Mouse (Mus musculus) heart, embryonic 13.5 days (tissue): Measurements from ENCODE around the gene Mtfr1l. TPM values are rescaled to one million over a fixed set of nuclear protein-coding genes. Genes with fewer than 3 reads are reported as not detected.
"Not testable (repeated sequence)": the region's sequence is repeated elsewhere in the genome, so short reads cannot be mapped to it uniquely, and the experiment has no call there.

Experiments
- ATAC-seq: fragments of 200-750 bp; cut with Nextera tagmentation; 2 replicates; pipeline ENCODE4 v1.8.0; 2017; ENCODE audit warnings: moderate TSS enrichment; ENCODE audit not compliant: insufficient number of reproducible peaks, low FRiP score, low TSS enrichment; ENCODE audit errors: extremely low read depth
- H3K27ac ChIP-seq: fragments of 300-500 bp; sonication (generic); replicated peaks from 2 replicates; pipeline ENCODE4 v1.5.1; 2015; ENCODE audit warnings: moderate library complexity, mild to moderate bottlenecking, inconsistent platforms
- H3K27me3 ChIP-seq: fragments of 300-500 bp; sonication (generic); replicated peaks from 2 replicates; pipeline ENCODE4 v1.6.1; 2015; ENCODE audit warnings: mild to moderate bottlenecking, inconsistent platforms
- H3K36me3 ChIP-seq: fragments of 300-500 bp; sonication (generic); 2 replicates; pipeline ENCODE4 v1.6.1; 2015; ENCODE audit warnings: mild to moderate bottlenecking, inconsistent platforms
- H3K4me1 ChIP-seq: fragments of 300-500 bp; sonication (generic); 2 replicates; pipeline ENCODE4 v1.6.1; 2015; ENCODE audit warnings: inconsistent platforms
- H3K4me2 ChIP-seq: fragments of 300-500 bp; sonication (generic); 2 replicates; pipeline ENCODE4 v1.6.1; 2015; ENCODE audit warnings: inconsistent platforms, mild to moderate bottlenecking, moderate library complexity
- H3K4me3 ChIP-seq: fragments of 300-500 bp; sonication (generic); 2 replicates; pipeline ENCODE4 v1.5.1; 2015; ENCODE audit warnings: moderate library complexity, mild to moderate bottlenecking, inconsistent platforms
- H3K9ac ChIP-seq: fragments of 300-500 bp; sonication (generic); 2 replicates; pipeline ENCODE4 v1.6.1; 2015; ENCODE audit warnings: inconsistent platforms, mild to moderate bottlenecking, moderate library complexity
- H3K9me3 ChIP-seq: fragments of 300-500 bp; sonication (generic); 2 replicates; pipeline ENCODE4 v1.6.1; 2016; ENCODE audit warnings: inconsistent platforms
- WGBS: fragments of 180-500 bp; shearing (Covaris S2); methylation state at CpG from one replicate; pipeline ENCODE4 v1.1.7; 2015; ENCODE audit warnings: mixed read lengths; 5-methylcytosine and 5-hydroxymethylcytosine counted together
- polyA plus RNA-seq: library from polyadenylated mRNA; unstranded; fragments of >200 nt; fragmentation: Nextera tagmentation; extraction: Ambion mirVana; gene quantifications from 2 replicates; pipeline ENCODE4 v1.2.1, GENCODE M21; 2015

Gene Mtfr1l
- polyA plus RNA-seq, 1 experiment from 2014 or later = 142 TPM

DNA sequence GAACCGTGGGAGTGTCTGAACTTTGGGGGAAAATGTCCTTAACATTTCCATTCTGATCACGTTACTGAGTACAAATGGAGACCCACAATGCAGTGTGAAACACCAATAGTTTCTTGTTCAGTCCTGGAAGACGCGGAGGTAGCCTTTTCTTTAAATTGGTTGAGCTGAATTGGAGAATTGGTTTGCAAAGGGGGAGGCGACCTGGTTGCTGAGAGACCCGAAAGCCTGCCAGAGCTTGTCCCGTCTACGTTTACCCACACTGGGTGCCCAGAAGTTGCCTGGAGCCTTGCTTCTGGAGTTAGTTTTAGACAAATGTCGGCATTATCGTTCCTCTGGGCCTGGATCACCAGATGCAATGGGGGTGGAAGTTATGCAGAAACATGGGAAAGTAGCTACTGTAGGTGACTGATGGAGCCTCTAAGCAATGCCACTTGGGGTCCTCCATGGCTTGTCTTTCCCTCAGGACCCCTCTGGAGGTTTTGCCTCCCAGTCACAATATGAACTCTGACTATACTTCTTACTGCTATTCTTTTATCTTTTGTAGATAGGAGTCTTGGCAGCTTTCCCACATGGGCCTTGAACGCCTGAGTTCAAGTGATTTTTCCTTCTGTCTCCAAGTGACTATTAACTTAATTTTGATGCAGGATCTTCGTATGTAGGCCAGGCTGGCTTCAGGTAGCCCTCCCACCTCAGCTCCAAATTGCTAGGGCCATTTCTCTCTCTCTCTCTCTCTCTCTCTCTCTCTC lies 37.0 kb downstream of the Mtfr1l start:
- Histone ChIP-seq H3K36me3 (no peaks in the 10 kb centered on the region), H3K27ac (peak overlapping the region; percentile 45; the same call in 1 of the 2 replicates), H3K4me2 (peak overlapping the region; percentile 97), H3K27me3 (no peaks in the 10 kb centered on the region), H3K4me3 (peak overlapping the region; percentile 68; the same call in 1 of the 2 replicates), H3K9ac (peak overlapping the region; percentile 84), H3K9me3 (no peaks in the 10 kb centered on the region), H3K4me1 (peaks cover 48% of the 10 kb centered on the region)
- no peak for ATAC-seq
- 57% methylated on average over 12 of the region's 12 CpGs for WGBS

DNA sequence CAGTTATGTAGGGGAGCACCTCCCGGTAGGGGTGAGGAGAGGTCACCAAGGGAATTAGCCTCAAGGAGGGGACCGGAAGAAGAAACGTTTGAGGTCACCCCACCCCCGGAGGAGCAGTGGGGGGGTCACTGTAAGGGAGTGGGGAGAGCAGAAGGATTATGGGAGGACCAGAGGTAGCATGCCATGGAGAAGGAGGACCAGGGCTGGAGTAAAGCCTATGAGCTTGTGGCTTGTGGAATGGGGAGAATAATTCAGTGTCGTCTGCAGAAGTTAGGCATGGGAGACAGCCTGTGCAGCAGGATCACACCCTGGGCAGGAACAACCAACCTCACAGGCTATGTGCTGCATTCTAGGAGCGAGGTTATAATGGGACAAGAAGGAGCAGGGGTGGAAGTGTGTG lies 38.0 kb downstream of the Mtfr1l start:
- ATAC-seq = no peak; the same call in 1 of the 2 replicates

DNA sequence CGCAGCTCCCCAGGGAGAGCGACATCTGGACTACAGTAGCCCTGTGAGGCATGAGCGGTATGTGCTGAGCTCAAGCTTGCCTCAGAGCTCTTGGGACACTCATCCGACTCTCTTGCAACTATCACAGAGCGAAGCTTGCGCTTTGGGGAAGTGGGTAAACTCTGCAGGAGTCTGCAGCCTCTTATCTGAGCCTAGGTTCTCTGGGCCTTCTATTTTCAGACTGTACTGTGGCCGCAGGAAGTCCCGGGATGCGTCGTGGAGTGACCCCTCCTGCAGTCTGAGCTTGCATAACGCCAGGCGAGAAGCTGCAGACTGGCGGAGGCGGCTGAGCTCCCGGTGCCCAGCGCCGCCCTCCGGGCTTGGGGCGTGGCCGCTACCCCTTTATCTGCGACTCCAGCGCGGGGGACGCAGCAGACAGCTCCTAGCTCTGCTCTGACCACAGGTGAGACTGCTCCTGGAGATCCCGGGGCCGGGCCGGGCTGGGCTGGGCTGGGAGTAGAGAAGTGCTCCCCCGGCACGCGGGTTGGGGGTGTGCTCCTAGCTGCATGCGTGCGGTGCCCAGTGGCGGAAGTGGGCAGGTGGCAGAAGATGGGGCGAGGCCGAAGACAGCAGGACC lies 38.5 kb downstream of the Mtfr1l start, which contains the start of gene Paqr7:
Gene Paqr7, plus strand, starts transcription at position 103 of the 616 bp plus-strand sequence.
- peak within 1 kb of the TSS; percentile 68 for H3K4me3 ChIP-seq
- no peaks in the 10 kb centered on the region for H3K27me3 ChIP-seq
- 2% methylated on average over 35 of the region's 35 CpGs for WGBS
- peak; percentile 56 for ATAC-seq
- H3K27ac ChIP-seq = peak within 1 kb of the TSS; percentile 93
- peaks cover 48% of the 10 kb centered on the region for H3K4me1 ChIP-seq
- H3K9me3 ChIP-seq = no peaks in the 10 kb centered on the region
- H3K4me2 ChIP-seq = peak within 1 kb of the TSS; percentile 97
- peak within 1 kb of the TSS; percentile 84 for H3K9ac ChIP-seq
- no peaks in the 10 kb centered on the region for H3K36me3 ChIP-seq

More for the DNA sequence above, 38.0 kb downstream of the Mtfr1l start:
- Histone ChIP-seq H3K9ac (peak overlapping the region; percentile 84), H3K36me3 (no peaks in the 10 kb centered on the region), H3K27ac (peak overlapping the region; percentile 93), H3K4me3 (peak overlapping the region; percentile 68), H3K4me2 (peak overlapping the region; percentile 97), H3K27me3 (no peaks in the 10 kb centered on the region), H3K4me1 (peaks cover 48% of the 10 kb centered on the region), H3K9me3 (no peaks in the 10 kb centered on the region)
- WGBS = 8% methylated on average over 6 of the region's 6 CpGs

DNA sequence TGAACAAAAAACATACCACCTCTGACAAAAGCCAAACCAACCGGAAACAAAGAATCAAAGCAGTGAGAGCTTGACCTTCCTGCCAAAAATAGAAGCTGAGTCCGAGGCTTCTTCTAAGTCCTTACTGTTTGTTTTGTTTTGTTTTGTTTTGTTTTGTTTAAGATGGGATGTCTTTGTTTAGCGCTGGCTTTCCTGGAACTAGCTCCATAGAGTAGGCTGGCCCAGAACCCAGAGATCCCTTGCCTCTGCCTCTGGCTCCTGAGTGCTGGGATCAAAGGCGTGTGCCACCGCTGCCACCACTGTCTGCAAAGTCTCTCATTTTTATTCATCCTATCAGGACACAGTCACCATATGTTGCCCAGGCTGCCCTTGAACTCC lies 39.7 kb downstream of the Mtfr1l start:
- Histone ChIP-seq H3K4me1 (peaks cover 48% of the 10 kb centered on the region), H3K36me3 (no peaks in the 10 kb centered on the region), H3K4me3 (no peak overlapping the region), H3K27me3 (no peaks in the 10 kb centered on the region), H3K9me3 (no peaks in the 10 kb centered on the region; the same call in 1 of the 2 replicates), H3K27ac (peak overlapping the region; percentile 93; the same call in 1 of the 2 replicates), H3K4me2 (peak overlapping the region; percentile 97; the same call in 1 of the 2 replicates), H3K9ac (peak overlapping the region; percentile 44; the same call in 1 of the 2 replicates)
- 61% methylated on average over 5 of the region's 5 CpGs for WGBS
- no peak for ATAC-seq

DNA sequence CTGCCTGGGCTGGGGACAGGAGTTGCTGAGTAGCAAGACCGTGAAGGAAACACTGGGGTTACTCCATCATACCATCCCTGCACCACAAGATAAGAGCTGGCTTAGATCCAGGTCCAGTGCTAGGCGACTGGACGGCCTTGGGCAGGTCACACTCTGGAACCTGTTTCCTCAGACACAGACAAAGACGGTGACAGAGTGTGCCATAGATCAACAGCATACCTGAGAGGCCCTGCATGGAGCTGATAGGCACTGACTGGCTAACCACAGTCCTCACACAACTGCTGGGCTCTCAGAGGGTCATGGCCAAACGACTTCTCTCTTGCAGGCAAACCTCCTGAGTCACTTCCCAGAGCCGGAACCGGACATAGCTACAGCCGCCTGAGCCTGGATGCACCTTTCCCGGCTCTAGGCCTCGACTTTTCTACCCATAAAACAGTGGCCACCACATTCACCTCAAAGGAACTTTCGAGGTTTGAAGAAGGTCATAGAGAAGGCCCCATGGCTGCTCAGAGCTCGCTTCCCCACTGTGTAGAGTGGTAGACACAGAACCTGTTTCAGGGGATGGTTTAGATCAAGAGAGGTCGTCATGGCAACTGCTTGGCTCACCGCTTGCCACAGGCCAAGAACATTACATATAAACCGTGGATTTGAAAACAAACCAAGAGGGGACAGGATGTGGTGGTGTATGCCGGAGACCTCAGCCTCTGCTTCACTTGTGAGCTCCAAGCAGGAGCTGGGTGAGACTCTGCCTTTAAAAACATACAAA lies 40.2 kb downstream of the Mtfr1l start:
- Histone ChIP-seq H3K4me1 (peaks cover 48% of the 10 kb centered on the region), H3K27me3 (no peaks in the 10 kb centered on the region), H3K4me3 (no peak overlapping the region), H3K4me2 (peak overlapping the region; percentile 8; the same call in 1 of the 2 replicates), H3K36me3 (no peaks in the 10 kb centered on the region), H3K9ac (peak overlapping the region; percentile 44; the same call in 1 of the 2 replicates), H3K27ac (peak overlapping the region; percentile 93), H3K9me3 (no peaks in the 10 kb centered on the region; the same call in 1 of the 2 replicates)
- ATAC-seq = no peak
- WGBS = 51% methylated on average over 16 of the region's 16 CpGs

DNA sequence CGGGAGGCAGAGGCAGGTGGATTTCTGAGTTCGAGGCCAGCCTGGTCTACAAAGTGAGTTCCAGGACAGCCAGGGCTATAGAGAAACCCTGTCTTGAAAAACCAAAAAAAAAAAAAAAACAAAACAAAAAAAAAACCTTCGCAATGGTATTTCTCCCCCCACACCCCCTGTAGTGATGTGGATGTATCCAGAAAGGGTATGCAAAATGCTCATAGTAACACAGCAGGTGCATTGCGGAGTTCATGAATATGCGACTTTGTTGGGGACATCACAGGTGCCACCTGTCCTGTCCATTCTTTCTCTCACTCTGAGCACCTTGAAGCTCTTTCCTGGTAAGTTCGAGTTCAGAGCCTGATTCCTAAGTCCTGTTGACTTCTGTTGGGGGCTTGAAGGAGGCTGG lies 41.0 kb downstream of the Mtfr1l start:
- not testable (repeated sequence) for H3K27me3 ChIP-seq, H3K9ac ChIP-seq, H3K36me3 ChIP-seq, H3K4me3 ChIP-seq, ATAC-seq, H3K4me2 ChIP-seq, H3K9me3 ChIP-seq, H3K27ac ChIP-seq
- peaks cover 48% of the 10 kb centered on the region for H3K4me1 ChIP-seq
- 84% methylated on average over 6 of the region's 6 CpGs for WGBS

DNA sequence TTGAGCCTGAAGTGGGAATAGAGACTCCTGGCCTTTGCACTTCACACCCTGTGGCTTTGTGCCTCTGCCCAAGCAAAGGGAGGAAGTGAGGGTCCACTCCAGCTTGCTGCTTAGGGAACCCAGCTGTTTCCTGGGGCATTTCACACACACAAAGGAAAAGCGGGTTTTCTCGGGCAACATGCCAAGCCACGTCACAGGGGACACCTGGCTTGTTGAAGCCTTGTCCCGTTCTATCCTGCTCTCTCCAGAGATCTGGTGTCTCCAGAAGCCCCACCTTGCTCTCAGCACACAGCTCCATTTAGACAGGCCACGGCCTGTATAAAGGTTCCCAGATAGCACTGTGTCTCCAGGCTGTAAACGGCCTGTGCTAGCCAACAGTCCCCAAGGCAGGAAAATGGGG lies 43.5 kb downstream of the Mtfr1l start:
- WGBS = 61% methylated on average over 6 of the region's 6 CpGs
- no peak overlapping the region for H3K4me2 ChIP-seq
- H3K4me1 ChIP-seq = peaks cover 26% of the 10 kb centered on the region
- no peaks in the 10 kb centered on the region for H3K27me3 ChIP-seq
- H3K9ac ChIP-seq = no peak overlapping the region
- H3K4me3 ChIP-seq = no peak overlapping the region
- no peaks in the 10 kb centered on the region; the same call in 1 of the 2 replicates for H3K9me3 ChIP-seq
- H3K27ac ChIP-seq = no peak overlapping the region
- no peak for ATAC-seq
- H3K36me3 ChIP-seq = no peaks in the 10 kb centered on the region

DNA sequence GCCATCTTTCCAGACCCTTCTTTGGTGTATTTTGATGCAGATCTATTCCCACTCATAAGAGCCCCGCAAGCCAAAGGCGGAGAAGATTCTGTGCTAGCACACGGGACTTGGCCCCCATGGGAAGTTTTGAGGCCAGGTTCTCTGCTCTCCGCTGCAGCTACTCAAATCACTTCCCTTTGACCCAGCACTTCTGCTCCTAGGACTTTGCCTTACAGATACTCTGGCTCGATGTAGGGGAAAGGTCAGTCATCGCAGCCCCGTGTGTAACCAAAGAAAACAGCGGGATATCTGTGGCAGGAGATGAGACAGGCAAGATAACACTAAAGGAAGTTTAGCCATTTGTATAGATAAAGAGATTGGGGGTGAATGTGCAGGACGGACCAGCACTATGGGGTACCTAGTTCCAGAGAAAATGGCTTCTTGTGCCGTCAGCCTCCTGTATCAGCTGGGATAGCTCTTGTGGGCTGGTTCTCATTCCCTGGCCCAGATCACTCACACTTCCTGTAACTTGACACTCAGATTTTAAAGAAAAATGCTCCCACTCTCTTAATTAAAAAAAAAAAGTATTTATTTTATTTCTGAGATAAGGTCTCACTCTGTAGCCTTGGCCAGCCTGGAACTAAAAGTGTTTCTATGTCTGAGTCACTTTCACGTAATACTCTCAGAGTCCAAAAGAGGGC lies 45.1 kb downstream of the Mtfr1l start:
- ATAC-seq = no peak
- 66% methylated on average over 11 of the region's 11 CpGs for WGBS
- Histone ChIP-seq H3K27me3 (no peaks in the 10 kb centered on the region), H3K36me3 (no peaks in the 10 kb centered on the region), H3K27ac (no peak overlapping the region), H3K4me2 (no peak overlapping the region), H3K9me3 (no peaks in the 10 kb centered on the region; the same call in 1 of the 2 replicates), H3K4me1 (peaks cover 10% of the 10 kb centered on the region), H3K4me3 (no peak overlapping the region), H3K9ac (no peak overlapping the region)

DNA sequence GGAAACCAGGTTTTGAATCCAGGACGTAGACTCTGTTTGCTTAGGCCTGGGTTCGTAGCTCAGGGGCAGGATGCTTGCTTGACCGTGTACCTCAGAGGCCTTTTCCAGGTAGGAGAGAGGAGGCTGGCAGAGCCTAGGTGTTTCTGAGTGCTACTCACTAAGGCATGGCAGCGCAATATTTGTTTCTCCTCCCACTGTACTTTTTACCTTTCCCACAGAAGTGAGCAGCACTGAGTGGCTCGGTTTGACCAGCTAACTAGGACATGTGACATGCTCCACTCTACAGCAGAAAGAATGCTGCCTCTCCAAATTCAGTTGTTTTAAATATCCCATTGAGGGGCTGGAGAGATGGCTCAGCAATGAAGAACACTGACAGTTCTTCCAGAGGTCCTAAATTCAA lies 47.0 kb downstream of the Mtfr1l start:
- Histone ChIP-seq H3K4me2 (no peak overlapping the region), H3K4me3 (no peak overlapping the region), H3K9me3 (no peaks in the 10 kb centered on the region; the same call in 1 of the 2 replicates), H3K36me3 (no peaks in the 10 kb centered on the region), H3K9ac (no peak overlapping the region), H3K27ac (no peak overlapping the region), H3K4me1 (0 out of 2 replicates have a peak, but pooled peaks cover 3% of the 10 kb centered on the region), H3K27me3 (0 out of 2 replicates have a peak, but pooled peaks cover 3% of the 10 kb centered on the region)
- no peak for ATAC-seq
- 82% methylated on average over 5 of the region's 5 CpGs for WGBS

DNA sequence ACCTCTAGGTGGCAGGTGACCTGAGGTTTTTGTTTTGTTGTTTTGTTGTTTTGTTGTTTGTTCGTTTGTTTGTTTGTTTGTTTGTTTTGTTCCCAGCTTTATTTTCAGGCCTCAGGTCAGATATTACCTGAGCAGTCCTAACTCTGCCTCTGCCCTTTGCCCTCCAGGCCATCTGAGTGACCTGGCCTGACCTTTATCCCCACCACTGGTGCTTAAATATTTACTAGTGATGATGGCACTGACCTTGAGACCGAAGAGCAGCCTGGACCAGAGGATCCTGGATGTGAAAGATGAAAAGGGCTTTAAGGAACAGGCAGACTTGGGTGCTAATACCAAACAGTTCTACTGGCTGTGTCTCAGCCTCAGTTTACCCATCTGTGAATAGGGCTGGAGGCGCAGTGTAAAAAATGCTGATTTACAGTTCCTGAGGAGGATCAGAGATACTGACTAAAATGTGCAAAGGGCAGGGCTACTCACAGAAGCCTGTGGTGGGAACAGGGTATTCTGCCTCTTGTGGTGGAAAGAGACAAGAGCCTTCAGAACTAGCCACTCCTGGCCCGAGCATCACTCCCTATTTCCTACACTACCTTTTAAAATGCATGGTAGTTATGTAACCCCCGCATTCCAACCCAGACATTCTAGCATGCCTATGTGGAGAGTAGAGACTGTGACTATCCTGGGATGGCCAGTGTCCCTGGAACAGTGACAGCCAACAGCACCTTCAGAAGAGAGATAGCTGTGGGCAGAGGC lies 49.9 kb downstream of the Mtfr1l start:
- Histone ChIP-seq H3K9ac (no peak overlapping the region), H3K4me3 (no peak overlapping the region), H3K27ac (no peak overlapping the region), H3K4me2 (no peak overlapping the region), H3K4me1 (0 out of 2 replicates have a peak, but pooled peaks cover 3% of the 10 kb centered on the region), H3K27me3 (peaks cover 19% of the 10 kb centered on the region), H3K36me3 (no peaks in the 10 kb centered on the region), H3K9me3 (no peaks in the 10 kb centered on the region)
- ATAC-seq = no peak
- 83% methylated on average over 5 of the region's 5 CpGs for WGBS
